Mouse (Mus musculus): ENCODE data around the gene Ndufab1.
"Not testable (repeated sequence)": the region's sequence is repeated elsewhere in the genome, so short reads cannot be mapped to it uniquely, and the experiment has no call there.

Gene Ndufab1

DNA sequence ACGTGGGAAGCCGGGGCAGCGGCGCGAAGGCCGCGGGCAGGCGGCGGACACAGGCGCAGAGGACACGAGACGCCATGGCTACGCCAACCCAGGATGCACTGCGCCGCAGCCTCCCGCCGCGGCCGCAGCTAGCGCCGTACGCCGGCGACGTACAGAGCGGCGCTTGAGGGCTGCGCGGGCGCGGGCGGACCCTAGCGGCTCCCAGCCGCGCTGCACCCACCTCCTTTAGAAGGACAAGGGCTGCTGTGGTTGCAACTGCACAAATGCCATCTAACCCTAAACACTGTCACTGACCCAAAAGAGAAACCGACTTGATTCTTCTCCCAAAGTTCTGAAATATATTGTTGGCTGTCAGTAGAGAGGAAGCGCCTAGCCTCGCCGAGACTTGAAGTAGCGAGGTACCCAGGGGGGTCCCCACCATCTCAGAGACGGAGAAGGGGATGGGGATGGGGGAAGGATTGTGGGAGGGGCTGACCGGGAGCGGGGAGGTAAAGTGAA lies at the start of gene Ndufab1:
Ndufab1 (minus strand) TSS at position 140 of the 498 bp plus-strand sequence.
- in situ Hi-C loops (cut with MboI, MseI) = no loop called here

DNA sequence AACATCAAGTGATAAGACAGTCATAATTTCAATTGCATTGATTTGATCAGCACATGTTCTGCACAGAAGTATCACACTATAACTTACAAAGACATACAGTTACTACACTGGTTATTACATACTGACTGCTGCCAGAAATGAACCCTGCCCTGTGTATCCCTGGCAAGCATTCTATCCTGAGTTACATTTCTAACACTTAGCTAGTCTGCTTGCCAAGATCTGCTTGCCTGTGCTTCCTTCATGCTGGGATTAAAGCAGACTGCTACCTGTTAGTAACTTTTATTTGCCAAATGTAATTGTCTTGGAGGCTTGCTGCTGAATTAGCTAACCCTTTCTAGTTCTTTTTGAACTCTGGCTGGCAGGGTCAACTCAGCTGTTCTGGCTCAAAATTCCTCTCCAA lies 39.3 kb upstream of the Ndufab1 start:
- in situ Hi-C loops (cut with MboI, MseI) = no loop called here

DNA sequence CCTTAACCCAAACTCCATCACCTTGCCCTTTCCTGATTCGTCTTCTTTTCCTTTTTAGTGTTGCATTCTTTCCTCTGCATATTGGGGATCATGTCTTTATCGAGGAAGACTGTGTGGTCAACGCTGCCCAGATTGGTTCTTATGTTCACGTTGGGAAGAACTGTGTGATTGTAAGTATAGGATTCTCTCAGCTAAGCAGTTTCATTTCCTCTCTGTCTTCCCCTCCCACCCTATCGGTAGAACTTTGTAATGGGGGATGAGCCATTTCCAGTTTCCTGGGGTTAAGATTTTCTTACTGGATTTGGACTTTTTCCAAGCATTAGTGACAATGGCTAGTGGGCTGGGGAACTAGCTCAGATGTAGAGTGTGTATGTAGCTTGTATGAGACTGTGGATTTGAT lies 36.5 kb upstream of the Ndufab1 start:
- in situ Hi-C loops (cut with MboI, MseI) = loop anchor here (10.0 kb wide), 1 partner anchor 433 kb away; the partner anchor contains the start of gene Usp31

DNA sequence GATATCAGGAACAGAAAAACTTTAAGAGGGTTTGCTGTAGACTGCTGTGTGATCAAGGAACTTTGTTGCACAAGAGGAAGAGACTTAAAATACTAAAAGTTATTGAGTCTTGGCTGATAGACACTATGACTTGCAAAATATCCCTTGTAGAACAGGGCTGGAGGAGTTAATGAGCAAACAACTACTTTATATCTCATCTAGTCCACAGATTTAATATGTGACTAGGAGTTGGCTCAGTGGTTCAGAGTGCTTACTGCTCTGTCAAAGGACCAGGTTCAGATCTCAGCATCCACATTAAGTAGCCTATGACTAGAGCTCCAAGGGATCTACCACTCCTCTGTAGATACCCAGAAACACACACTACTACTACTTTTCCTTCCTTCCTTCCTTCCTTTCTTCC lies 35.4 kb upstream of the Ndufab1 start:
- in situ Hi-C loops (cut with MboI, MseI) = loop anchor here (10.0 kb wide), 1 partner anchor 432 kb away; the partner anchor contains the start of gene Usp31

DNA sequence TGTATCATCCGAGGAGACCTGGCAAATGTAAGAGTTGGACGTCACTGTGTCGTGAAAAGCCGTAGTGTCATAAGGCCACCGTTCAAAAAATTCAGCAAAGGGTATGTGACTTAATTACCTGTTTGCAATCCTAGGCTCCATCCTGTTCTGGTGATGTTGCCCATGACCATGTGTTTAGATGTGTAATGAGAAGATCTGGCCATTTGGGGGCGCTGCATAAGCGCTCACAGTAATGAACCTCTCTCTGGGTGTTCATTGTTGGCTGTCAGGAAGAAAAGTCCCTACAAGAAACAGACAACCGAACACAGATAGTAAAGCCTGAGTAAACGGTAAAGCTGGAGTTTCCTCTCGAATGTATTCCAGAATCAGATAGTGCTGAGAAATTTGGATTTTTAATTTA lies 33.4 kb upstream of the Ndufab1 start:
- in situ Hi-C loops (cut with MboI, MseI) = loop anchor here (10.0 kb wide), 1 partner anchor 430 kb away; the partner anchor contains the start of gene Usp31

DNA sequence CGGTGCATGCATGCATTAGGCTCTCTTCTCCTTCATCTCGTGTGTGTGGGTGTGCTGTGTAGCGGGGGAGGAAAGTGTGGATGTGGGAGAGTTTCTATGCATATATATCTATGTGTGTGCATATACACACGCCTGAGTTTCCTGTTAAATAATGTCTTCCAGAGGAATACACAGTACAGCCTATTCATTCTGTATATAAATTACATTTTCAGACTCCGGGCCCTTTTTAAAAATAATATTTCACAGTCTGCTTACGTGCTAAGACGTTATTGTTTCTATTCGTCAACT lies 31.6 kb upstream of the Ndufab1 start:
- in situ Hi-C loops (cut with MboI, MseI) = loop anchor here (10.0 kb wide), 1 partner anchor 428 kb away; the partner anchor contains the start of gene Usp31

DNA sequence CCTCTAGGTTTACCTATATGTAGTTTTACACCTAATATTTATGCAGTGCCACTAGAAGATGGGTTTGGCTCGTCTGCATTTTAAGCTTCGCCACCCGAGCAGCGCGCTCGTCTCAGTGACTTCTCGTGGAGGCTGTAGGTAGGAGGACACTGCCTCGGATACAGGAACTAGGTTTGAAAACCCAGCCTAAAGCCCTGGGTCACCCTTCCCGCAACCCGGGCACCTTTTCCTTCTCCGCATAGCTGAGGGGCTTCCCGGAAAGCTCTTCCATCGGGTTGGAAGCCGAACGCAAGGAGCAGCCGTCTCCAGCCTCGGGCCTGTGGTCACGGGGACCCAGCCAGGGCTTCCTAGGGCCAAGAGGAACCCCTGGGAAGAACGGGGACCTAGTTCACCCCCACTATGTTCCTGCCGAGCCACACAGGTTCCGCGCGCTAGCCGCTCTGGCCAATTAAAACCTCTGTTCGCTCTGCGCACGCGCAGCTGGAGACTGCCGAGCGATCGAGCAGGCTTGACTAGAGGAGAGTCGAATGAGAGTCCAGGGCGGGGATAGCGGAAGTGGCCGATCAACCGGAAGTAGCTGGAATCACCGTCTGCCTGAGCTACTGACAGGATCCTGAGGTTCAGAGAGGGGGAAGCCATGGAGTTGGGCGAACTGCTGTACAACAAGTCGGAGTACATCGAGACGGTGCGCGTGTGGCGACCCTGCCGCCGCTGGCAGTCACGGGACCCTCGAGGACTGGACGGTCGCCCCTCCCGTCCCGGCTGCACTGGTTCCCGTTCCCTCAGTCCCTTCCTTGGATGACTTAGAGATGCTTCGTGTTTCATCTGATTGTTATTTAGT lies 31.0 kb upstream of the Ndufab1 start, which contains the start of the genes Palb2 and Dctn5:
Palb2 (minus strand) TSS at position 489 of the 841 bp plus-strand sequence.
Dctn5 (plus strand) TSS at position 545 of the 841 bp plus-strand sequence.
- in situ Hi-C loops (cut with MboI, MseI) = loop anchor here (10.0 kb wide), 1 partner anchor 428 kb away; the partner anchor contains the start of gene Usp31

DNA sequence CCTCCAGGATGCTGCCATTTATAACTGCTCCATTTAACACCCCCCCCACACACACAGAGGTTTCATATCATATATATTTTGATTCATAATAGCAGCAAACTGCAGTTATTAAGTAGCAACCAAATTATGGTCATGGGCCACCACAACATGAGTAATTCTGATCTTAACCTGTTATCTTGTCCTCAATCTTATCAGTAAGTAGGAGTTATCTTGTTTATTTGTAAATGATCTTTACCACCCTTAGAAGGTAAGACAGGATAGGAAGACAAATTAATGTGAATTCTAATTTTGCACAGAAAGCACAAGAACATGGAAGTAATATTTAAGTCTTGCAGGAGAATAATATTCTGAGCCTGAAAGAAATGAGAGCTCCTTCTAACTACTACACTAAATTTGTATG lies 30.1 kb upstream of the Ndufab1 start:
- in situ Hi-C loops (cut with MboI, MseI) = loop anchor here (10.0 kb wide), 1 partner anchor 427 kb away; the partner anchor contains the start of gene Usp31

DNA sequence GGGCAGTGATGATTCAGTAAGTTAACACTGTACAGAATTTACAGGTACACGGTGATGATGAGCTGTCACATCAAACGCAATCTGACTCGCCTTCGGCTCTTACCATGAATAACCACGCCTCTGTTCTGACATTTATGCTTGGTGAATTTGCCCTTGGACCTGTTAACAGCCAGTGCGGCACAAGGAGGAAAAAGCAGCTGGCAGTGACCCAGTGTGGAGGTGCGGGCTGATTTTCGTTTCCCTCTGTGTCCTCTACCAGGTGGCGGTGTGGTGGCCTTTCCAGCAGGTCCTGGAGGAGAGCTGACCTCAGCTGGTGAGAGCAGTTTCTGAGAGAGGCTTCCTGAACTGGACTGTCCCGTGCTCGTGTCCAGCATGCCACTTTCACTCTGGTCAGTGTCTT lies 25.3 kb upstream of the Ndufab1 start:
- in situ Hi-C loops (cut with MboI, MseI) = no loop called here

DNA sequence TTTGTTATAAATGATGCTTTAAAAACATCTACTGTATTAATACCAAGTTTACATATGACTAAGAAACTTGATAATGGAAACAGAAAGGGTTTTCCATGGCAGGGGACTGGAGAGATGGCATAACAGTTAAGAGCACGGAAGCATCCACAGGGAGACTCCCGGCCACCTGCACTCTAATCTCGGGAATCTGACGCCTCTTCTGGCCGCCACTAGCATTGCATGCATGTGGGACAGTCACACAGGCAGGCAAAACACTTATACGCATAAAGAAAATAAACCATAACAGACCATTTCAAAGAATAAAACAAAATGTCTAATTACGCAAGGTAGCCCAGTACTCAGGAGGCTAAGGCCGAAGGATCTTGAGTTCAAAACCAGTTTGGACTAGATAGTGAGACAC lies 23.9 kb upstream of the Ndufab1 start:
- in situ Hi-C loops (cut with MboI, MseI) = no loop called here

DNA sequence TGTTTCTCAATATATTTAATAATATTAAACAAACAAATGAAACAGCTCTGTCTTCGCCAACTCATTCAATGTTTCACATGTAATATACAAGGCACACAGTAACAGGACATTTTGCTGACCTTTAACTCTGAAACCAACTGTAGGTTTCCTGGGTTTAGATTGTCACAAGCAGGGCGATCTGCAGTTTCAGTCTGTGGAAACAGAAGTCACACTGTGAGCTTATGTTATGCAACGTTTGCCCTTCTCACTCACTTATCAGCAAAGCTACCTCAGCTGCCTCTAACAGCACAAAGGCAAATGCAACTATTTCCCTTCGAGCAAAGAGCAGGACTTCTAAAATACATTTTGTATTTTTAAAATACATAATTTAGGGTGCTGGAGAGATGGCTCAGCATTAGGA lies 21.8 kb upstream of the Ndufab1 start:
- in situ Hi-C loops (cut with MboI, MseI) = no loop called here

DNA sequence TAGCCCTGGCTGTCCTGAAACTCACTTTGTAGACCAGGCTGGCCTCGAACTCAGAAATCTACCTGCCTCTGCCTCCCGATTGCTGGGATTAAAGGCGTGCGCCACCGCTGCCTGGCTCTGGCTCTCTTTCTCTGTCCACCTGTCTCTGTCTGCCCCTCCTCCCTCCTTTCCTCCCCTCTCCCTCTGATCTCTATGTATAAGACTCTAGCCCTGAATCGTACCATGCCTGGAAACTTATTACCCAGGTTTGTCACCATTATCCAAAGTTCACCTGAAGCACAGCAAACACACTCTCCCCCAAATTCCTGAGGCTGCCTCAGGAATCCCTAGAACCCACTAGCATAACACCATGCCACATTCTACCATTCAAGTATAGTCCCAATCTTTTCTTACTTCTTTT lies 6.5 kb upstream of the Ndufab1 start:
- in situ Hi-C loops (cut with MboI, MseI) = no loop called here

DNA sequence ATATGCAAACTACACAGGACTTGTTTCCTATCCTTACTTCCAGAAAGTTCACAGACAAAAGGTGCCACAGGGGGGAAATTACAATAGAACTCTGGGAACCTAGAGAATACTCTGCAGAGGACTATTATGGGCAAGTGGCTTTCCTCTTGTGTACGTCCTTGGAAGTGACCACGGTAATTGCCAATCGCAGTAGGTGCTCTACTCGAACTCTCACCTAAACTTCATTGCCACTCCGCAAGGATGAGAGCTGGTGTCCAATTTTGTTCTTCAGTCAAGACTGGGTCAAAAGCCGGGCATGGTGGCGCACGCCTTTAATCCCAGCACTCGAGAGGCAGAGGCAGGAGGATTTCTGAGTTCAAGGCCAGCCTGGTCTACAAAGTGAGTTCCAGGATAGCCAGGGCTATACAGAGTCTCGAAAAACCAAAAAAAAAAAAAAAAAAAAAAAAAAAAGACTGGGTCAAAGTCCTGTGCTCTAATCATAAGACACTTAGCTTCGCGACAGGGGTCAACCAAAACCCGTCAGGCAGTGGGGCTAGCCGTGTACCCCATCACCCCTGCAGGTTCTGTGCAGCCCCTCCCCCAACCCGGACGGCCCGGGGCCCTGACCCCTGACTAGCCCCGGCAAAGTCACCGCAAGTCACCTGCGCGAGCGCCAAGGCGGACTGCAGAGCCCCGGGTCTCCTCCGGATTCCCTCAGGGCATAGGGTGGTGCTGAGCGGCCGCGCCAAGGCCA lies 506 bp downstream of the Ndufab1 start:
- in situ Hi-C loops (cut with MboI, MseI) = not testable (repeated sequence)

DNA sequence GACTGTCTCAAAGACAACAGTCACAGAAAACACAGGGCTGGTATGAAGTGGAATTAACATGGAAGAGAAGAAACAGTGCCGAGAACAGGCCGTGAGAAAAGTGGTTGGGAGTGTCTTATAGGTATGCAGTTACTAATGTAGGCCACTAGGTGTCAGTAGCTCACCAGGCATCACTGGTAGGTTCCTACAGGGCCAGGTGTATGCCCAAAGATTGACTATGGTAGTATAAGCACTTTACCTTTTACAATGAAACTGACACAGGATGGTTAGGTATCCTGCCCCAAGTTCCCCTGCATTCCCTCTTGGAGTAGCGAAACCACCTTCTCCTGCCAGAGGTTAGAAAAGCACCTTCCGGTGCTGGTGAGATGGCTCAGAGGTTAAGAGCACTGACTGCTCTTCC lies 2.5 kb downstream of the Ndufab1 start:
- in situ Hi-C loops (cut with MboI, MseI) = no loop called here

DNA sequence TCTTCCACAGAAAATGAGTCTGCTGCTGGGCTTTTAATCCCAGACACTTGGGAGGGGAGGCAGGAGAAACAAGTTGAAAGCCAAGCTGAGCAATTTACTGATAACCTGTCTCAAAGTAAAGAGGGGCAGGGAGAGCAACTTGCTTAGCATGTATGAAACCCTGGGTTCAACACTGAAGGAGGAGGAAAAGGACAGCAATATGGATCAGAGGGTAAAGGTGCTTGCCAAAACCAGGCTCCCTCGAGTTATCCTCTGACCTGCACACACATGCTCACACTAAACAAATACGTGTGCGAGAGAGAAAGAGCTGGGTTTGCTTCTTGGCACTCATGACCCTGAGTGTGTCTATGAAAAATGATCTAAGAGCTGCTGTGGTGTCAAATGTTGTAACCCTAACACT lies 3.7 kb downstream of the Ndufab1 start:
- in situ Hi-C loops (cut with MboI, MseI) = no loop called here

DNA sequence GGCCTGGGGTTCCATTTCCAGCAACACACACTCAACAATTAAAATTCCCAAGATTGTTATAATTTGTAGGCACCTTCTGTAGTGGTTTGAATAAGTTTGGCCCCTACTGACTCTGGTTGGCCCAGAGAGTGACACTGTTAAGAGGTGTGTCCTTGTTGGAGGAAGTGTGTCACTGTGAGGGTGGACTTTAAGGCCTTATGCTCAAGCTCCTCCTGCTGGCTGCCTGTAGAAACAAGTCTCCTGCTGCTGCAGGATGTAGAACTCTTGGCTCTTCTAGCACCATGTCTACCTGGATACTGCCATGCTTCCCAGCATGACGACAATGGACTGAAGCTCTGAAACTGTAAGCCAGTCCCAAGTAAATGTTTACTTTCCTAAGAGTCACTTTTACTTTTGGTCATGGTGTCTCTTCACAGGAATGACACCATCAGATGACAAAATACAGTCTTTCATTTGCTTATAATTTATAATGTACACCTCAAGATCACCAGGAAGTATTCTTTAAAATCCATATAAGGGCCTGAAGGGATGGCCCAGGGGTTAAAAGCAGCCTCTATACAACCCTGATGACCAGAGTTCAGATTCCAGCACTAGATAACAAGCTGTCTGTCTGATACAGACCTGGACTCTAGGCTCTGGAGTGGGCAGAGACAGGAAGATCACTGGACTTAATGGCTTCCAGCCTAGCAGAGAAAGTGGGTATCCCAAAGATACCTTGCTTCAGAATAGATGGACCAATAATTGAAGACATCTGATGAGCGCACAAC lies 6.9 kb downstream of the Ndufab1 start:
- in situ Hi-C loops (cut with MboI, MseI) = no loop called here

DNA sequence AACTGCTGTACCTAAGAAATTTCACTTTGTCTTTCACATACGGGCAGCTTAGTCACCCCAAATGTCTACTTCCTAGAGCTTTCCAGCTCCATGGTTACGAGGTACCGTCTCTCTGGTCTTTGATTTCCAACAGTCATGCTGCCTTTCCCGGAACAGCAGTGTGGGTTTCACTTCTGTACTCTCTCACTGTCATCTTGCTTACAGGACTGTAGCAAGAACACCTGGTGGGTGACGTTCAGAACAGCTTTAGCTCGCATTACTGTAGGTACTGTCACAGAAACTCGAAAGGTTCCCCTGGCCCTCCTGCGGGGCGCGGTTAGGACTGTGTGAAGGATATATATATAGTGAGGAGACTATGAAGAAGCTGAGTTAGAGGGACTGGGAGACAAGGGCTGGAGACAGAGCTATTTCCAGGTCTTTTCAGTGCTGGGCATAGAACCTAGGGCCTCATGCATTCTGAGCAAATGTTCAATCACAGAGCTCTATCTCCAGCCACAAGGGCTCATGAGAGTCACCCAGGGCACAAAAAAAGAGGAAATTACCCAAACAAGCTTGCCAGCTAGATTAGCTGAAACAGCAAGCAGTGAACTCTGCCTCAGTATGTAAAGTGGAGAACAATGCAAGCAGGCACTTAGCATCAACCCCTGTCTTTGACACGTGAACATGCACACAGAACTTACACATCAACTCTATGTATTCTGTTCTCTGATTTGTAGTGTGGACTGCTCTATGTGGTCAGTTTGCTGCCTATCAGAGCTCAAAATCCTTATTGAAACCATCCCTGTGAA lies 14.3 kb downstream of the Ndufab1 start:
- in situ Hi-C loops (cut with MboI, MseI) = no loop called here

DNA sequence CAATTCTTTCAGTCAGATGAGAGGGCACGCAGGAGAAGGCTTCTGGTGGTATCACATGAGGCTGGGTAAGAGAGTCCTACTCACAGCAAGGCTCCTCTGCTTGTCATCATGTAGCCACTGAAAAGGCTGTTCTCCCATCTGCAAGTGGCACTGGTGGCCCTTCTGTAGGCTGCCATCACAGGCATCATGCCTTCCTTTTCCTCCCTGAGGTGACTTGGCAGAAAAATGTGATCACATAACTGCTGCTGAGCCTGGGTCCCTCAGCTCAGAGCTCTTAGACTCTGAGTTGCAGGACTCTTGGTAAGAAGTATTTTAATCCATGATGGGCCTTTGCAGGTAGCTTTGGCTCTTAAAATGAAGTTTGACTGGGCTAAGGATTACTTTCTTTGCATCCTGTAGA lies 20.6 kb downstream of the Ndufab1 start:
- in situ Hi-C loops (cut with MboI, MseI) = no loop called here

DNA sequence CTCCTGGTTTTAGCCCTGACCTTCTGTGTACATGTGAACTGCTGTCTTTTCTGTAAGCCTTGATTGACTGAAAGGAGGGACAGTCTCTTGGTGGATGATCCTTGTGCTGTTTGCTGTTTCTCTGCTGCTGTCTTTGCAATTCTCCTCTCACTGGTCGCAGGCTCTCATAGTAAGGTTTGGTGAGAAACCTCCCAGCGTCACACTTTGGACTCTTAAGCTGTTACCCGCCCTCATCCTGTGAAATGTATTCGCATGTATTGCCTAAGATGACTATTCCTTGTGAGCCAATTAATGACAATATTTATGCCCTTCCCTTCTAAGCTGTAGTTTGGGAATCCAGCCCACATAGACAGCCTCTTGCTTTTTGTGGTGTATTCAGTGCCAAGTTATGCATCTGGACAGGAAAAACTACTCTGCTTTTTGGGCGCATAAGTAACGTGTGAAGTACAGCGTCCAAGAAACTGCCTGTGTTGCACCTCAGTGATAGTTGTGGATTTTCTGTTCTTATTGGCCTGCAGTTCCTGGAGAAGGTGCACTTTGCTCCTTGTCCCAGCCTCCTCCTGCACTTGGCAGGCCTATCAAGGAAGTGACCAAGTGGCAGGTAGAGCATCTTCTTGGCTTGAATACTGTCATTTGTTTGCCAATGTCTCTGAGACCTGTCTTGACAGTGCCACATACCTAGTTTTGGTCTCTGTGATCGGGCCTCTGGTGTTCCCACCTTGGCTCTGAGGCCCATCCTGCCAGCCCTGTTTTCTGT lies 21.7 kb downstream of the Ndufab1 start:
- in situ Hi-C loops (cut with MboI, MseI) = no loop called here

DNA sequence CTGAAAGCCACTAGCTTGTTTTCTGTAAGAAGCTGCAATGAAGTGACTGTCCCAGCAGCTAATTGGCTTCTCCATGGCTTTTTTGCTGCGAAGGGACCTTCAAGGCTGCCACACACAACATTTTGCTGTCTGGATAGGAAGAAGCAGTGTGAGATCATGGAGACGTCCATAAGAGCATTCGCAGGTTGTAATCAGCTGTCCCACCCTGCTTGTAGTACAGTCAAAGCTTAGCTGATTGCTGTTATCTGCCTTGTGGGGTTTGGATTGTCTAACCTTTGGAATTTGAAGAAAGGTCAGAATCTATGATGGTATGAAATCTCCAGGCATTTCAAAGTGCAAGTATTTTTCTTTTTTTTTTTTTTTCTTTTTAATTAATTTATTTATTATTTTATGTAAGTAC lies 27.3 kb downstream of the Ndufab1 start:
- in situ Hi-C loops (cut with MboI, MseI) = loop anchor here (5.0 kb wide), 1 partner anchor 878 kb away; no protein-coding TSS in a partner anchor
